Mouse (Mus musculus): ENCODE measurements around the gene Myl3. TPM values are rescaled to one million over a fixed set of nuclear protein-coding genes. Genes with fewer than 3 reads are reported as not detected.

The Myl3 gene
- polyA plus RNA-seq, 1 experiment = not detected

DNA sequence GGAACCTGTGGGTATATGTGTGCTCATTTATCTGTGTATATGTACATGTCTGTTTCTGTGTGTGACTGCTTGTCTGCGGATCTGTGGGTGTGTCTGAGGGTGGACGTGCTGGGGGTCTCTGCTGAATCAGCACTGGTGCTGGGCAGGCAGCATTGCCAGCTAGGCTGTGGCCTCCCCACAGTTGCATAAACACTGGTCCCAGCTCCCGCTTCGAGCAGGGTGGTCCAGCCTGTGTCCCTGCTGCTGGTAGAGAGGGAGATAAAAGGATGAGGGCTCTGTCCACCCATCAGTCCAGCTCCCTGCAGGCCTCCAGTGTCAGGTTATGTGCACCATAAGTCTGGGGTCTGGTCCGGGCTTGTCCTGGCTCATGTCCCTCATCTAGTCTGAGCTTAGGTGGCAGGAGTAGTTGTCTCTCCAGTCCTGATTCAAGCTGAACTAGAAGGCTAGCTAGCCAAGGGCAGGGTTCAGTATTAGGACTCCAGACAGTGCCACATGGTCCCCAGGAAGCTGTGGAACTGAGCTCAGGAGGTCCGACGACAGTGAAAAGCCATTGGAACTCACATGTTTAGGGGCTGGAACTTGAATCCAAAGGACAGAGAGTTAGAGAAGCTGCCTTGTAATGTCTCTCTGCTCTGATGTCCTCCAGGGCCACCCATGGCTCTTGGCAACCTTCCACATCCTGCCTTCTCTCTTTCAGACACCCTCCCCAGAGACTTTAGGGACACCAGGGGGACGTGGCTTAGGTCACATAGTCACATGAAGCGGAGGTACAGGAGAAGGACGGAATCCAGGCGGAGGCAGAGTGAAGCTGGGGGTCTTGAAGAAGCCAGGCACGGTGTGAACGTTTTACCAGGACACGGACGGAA is 33.0 kb downstream of the Myl3 start:
- TF ChIP-seq CTCF (IDR thresholded peaks at IDR 0.05; ENCODE audit: borderline replicate concordance, insufficient read depth, low read length) = no peak
- no peak for TF ChIP-seq POLR2A (IDR thresholded peaks at IDR 0.05; ENCODE audit: low read depth, low read length)
- Histone ChIP-seq H3K27ac (ENCODE audit: insufficient read depth, low read length) (no peak overlapping the region), H3K4me3 (ENCODE audit: insufficient read depth, low read length) (no peak overlapping the region), H3K4me1 (ENCODE audit: control insufficient read depth, insufficient read depth, low read length) (no peaks in the 10 kb centered on the region)

DNA sequence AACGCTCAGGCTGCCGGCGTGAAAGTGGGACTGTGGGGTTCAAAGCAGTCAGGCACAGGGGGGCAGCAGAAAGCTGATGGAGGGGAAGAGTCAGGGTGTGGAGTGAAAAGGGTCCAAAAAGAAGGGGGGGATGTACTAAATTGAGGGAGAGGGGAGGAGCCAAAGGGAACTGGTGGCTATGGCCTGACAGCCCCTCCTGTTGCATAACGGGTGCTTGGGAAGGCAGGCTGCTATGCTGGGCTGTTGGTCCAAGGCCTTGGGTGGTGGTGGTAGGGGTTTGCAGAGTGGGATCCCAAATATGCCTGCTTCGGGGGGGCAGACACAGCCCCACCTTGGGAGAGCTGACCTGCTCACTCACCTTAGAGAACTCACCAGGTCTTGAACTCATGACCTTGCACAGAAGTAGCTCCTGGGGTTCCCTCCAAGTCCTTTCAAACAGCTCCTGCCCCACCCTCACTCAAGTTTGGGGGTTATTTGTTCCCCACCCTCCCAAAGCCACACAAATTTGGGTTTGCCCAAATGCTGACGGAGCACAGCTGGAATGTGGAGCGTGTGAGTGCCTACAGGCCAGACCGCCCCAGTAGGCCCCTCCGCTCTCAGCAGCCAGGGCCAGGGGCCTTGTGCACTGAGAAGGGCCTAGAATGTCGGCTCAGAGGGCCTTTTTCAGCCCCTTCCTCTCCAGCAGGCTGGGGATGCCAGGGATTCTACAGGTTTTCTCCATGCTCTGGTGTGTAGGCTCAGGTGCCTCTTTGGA is 33.8 kb downstream of the Myl3 start:
- Histone ChIP-seq H3K4me1 (ENCODE audit: control insufficient read depth, insufficient read depth, low read length) (peaks cover 2% of the 10 kb centered on the region; the same call in 1 of the 2 replicates), H3K4me3 (ENCODE audit: insufficient read depth, low read length) (no peak overlapping the region), H3K27ac (ENCODE audit: insufficient read depth, low read length) (no peak overlapping the region)
- TF ChIP-seq POLR2A (IDR thresholded peaks at IDR 0.05; ENCODE audit: low read depth, low read length) = no peak
- TF ChIP-seq CTCF (IDR thresholded peaks at IDR 0.05; ENCODE audit: borderline replicate concordance, insufficient read depth, low read length) = no peak

DNA sequence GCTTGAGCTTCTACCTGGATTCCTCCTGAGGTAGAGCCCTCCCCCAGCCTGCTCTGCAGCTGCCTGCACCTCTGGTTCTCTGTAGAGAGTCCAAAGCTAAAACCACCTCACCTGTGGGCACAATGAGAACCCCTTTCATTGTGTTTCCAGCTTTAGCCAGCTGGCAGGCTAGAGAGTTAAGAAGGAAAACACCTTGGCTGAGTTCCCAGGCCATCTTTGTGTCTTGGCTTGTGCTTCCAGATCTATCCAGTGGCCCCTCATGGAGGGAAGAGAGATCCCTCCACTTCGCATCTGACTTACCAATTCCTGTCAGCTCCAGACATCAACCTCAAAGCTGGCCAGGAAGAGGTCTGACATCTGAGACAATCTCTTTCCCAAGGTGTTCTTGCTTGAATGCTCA is 36.4 kb downstream of the Myl3 start:
- H3K4me3 ChIP-seq (ENCODE audit: insufficient read depth, low read length) = no peak overlapping the region
- H3K4me1 ChIP-seq (ENCODE audit: control insufficient read depth, insufficient read depth, low read length) = peaks cover 7% of the 10 kb centered on the region; the same call in 1 of the 2 replicates
- H3K27ac ChIP-seq (ENCODE audit: insufficient read depth, low read length) = no peak overlapping the region
- TF ChIP-seq POLR2A (IDR thresholded peaks at IDR 0.05; ENCODE audit: low read depth, low read length) = no peak
- TF ChIP-seq CTCF (IDR thresholded peaks at IDR 0.05; ENCODE audit: borderline replicate concordance, insufficient read depth, low read length) = no peak

DNA sequence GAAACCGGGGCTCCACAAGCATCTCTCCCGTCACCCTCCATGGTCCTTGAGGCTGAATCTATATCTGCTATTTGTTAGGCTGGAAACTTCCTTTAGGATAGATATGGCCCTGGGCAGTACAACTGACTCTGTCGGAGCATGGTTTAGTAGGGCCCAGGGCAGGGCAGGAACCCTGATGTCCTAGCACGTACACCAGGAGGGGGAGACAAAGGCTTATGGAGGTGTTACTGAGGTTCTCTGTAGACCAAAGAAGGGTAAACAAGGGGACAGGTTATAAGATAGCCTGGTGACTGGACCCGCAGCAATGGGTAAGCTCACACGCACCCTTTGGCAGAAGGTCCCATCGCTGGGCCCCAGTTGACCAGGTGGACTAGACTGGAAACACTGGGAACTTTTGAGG is 36.9 kb downstream of the Myl3 start:
- H3K4me1 ChIP-seq (ENCODE audit: control insufficient read depth, insufficient read depth, low read length) = peaks cover 7% of the 10 kb centered on the region; the same call in 1 of the 2 replicates
- H3K4me3 ChIP-seq (ENCODE audit: insufficient read depth, low read length) = no peak overlapping the region
- 0 out of 2 replicates have a peak, but pooled peaks have one; percentile 2 for TF ChIP-seq CTCF (IDR thresholded peaks at IDR 0.05; ENCODE audit: borderline replicate concordance, insufficient read depth, low read length)
- TF ChIP-seq POLR2A (IDR thresholded peaks at IDR 0.05; ENCODE audit: low read depth, low read length) = no peak
- H3K27ac ChIP-seq (ENCODE audit: insufficient read depth, low read length) = no peak overlapping the region

DNA sequence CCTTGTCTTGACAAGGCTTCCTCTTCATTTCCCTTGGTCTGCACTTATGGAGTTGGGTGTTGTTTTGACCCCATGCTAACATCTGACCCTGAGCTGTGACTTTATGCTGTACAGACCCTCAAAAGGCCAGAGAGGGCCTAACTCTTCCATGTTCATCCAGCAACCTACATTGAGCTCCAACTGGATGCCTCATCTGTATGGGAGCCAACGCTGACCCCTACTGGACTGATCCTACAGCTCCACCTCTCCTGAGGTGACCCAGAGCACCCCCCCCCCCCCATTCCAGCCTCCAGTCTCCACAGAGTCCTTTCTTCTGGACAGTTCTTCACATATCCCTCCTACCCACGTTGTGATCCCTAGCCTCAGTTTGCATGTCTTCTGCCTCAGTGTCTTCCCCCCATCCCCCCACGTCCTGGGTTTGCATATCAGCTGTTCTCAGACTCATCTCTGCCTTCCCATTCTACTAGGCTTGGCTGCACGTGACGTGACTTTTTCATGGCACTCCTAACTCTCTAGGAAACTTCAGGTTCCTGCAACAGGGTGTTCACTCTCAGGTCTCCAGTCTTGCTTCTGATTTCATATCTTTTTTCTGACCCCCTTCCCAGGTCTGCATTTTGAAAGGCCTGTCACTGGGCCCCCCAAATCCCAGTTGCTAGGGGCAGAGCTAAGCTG is 37.7 kb downstream of the Myl3 start:
- no peak for TF ChIP-seq POLR2A (IDR thresholded peaks at IDR 0.05; ENCODE audit: low read depth, low read length)
- TF ChIP-seq CTCF (IDR thresholded peaks at IDR 0.05; ENCODE audit: borderline replicate concordance, insufficient read depth, low read length) = peak; percentile 53; the same call in 1 of the 2 replicates
- no peak overlapping the region for H3K27ac ChIP-seq (ENCODE audit: insufficient read depth, low read length)

DNA sequence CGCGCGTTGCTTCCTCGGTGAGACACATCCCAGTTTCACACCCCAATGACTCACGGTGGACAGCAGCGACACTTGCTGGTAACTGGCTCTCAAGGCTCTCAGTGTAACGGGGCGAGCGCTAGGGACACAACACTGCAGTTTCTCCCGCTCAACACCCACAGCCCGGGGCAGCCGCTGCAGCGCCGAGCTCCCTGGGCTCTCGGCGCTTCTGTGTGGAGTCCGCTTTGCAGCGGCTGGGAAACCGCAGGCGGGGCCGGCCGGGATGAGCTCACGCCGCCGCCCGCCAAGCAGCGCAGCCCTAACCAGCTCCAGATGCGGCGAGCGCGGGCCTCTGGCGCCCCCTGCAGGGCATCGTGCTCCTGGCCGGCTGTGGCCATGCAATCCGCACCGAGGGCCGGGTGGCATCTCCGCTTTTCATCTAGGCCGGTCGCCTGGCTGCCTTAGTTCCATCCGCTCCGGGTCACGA is 39.6 kb downstream of the Myl3 start:
- peak overlapping the region; percentile 14 for H3K4me3 ChIP-seq (ENCODE audit: insufficient read depth, low read length)
- H3K27ac ChIP-seq (ENCODE audit: insufficient read depth, low read length) = peak overlapping the region; percentile 65
- TF ChIP-seq CTCF (IDR thresholded peaks at IDR 0.05; ENCODE audit: borderline replicate concordance, insufficient read depth, low read length) (peak; percentile 92), POLR2A (IDR thresholded peaks at IDR 0.05; ENCODE audit: low read depth, low read length) (peak; percentile 40; the same call in 1 of the 2 replicates)
- peaks cover 7% of the 10 kb centered on the region; the same call in 1 of the 2 replicates for H3K4me1 ChIP-seq (ENCODE audit: control insufficient read depth, insufficient read depth, low read length)

More for the DNA sequence above, 37.7 kb downstream of the Myl3 start:
- peaks cover 7% of the 10 kb centered on the region; the same call in 1 of the 2 replicates for H3K4me1 ChIP-seq (ENCODE audit: control insufficient read depth, insufficient read depth, low read length)
- H3K4me3 ChIP-seq (ENCODE audit: insufficient read depth, low read length) = no peak overlapping the region

DNA sequence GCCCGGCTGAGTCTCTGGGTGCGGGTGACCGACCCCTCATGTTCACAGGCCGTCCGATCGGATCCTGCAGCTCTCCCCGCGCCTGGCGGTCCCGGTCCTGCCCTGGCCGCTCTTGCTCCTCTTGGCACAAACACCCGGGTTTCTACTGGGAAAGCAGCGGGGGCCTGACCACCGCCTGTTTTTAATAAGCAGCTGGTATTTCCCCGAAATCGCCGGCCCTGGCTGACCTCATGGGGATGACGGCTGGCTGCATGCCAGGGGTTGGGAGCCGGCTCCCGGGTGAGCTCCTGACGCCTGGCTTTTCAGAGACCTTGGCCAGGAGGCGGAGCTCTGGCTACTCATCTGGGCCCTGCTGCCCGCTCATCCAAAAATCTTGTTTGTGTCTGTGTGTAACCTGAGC is 40.1 kb downstream of the Myl3 start:
- peak overlapping the region; percentile 14; the same call in 1 of the 2 replicates for H3K4me3 ChIP-seq (ENCODE audit: insufficient read depth, low read length)
- H3K4me1 ChIP-seq (ENCODE audit: control insufficient read depth, insufficient read depth, low read length) = peaks cover 7% of the 10 kb centered on the region; the same call in 1 of the 2 replicates
- H3K27ac ChIP-seq (ENCODE audit: insufficient read depth, low read length) = peak overlapping the region; percentile 65
- TF ChIP-seq POLR2A (IDR thresholded peaks at IDR 0.05; ENCODE audit: low read depth, low read length) = no peak
- TF ChIP-seq CTCF (IDR thresholded peaks at IDR 0.05; ENCODE audit: borderline replicate concordance, insufficient read depth, low read length) = no peak

DNA sequence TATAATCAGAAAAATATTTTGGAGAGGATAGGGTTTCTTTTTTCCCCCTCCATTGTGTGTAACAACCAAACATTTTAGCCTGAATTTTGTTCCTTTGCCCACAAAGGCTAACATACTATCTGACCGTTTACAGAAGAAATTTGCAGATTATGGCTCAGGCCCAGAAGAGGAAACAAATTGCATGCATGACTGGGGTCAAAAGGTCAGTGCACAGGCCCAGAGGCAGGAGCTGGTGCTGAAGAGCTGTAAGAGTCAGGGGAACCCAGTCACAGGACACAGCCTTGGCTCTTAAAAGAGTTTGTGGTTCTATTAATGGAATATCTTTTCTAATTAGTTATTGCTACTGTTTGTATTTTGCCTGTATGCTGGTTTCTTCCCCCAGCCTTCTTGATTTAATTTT is 42.0 kb downstream of the Myl3 start:
- Histone ChIP-seq H3K4me1 (ENCODE audit: control insufficient read depth, insufficient read depth, low read length) (peaks cover 7% of the 10 kb centered on the region; the same call in 1 of the 2 replicates), H3K27ac (ENCODE audit: insufficient read depth, low read length) (no peak overlapping the region), H3K4me3 (ENCODE audit: insufficient read depth, low read length) (no peak overlapping the region)
- TF ChIP-seq POLR2A (IDR thresholded peaks at IDR 0.05; ENCODE audit: low read depth, low read length) (no peak), CTCF (IDR thresholded peaks at IDR 0.05; ENCODE audit: borderline replicate concordance, insufficient read depth, low read length) (no peak)

DNA sequence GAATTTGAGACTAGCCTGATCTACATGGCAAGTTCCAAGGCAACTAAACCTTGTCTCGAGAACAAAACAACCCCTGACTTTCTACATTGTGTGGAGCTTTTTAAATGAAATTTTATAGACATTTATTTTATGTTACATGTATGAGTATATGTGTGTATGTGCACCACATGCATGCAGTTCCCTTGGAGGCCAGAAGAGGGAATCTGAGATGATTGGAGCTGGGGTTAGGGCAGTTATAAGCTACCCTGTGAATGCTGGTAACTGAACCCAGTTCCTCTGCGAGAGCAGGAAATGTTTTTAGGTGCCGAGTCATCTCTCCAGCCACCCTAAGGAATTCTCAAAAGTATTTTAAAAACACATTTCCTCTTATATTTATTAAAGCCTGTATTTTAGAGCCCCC is 46.5 kb downstream of the Myl3 start:
- no peak overlapping the region for H3K27ac ChIP-seq (ENCODE audit: insufficient read depth, low read length)
- no peak overlapping the region for H3K4me3 ChIP-seq (ENCODE audit: insufficient read depth, low read length)
- no peaks in the 10 kb centered on the region for H3K4me1 ChIP-seq (ENCODE audit: control insufficient read depth, insufficient read depth, low read length)
- TF ChIP-seq CTCF (IDR thresholded peaks at IDR 0.05; ENCODE audit: borderline replicate concordance, insufficient read depth, low read length) (no peak), POLR2A (IDR thresholded peaks at IDR 0.05; ENCODE audit: low read depth, low read length) (no peak)

Data from embryonic fibroblast, embryonic 13.5 days (primary cell).